Mouse (Mus musculus) lung, adult 2 months (tissue): ENCODE measurements at regions not wholly inside any gene's neighbourhood (a gene's known extent, or its start where the extent isn't known, plus 50 kb on each side); places are given as distances from the start of the nearest gene placed in this dataset.

Experiments
- CTCF ChIP-seq: fragments of 200-500 bp; IDR thresholded peaks from 2 replicates; pipeline ENCODE4 v1.5.1; 2011; ENCODE audit warnings: mild to moderate bottlenecking, low read length, control low read depth; ENCODE audit not compliant: insufficient read depth
- POLR2A ChIP-seq: fragments of 200-500 bp; IDR thresholded peaks from 2 replicates; pipeline ENCODE4 v1.6.1; 2011; ENCODE audit warnings: low read depth, mild to moderate bottlenecking, control low read depth, low read length, borderline replicate concordance; ENCODE audit errors: extremely low read depth

DNA sequence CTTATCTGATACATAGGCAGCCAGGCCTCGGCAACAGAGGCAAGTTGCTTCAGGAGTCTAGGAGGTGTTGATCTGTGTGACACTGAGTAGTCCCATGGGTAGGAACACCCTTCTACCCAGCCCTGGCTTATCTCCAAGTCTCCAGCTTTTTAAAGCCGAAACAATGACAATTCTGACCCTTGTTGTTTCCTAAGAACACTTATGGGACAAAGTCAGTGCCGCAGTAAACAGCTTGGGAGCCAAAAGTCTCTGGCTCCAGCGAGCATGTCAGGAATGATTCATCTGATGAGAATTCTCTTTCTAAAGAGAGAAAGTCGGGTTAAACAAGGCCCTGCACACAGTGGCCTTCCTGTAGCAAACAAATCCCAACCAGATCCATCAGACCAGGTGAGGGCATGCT is 234.0 kb upstream of the Zfp637 start:
- TF ChIP-seq CTCF: no peak
- TF ChIP-seq POLR2A: no peak
